Mouse (Mus musculus): ENCODE measurements around the gene Grin2d. TPM values are rescaled to one million over a fixed set of nuclear protein-coding genes. Genes with fewer than 3 reads are reported as not detected.

Grin2d gene
- polyA plus RNA-seq, 1 experiment, result 0.97 TPM

DNA sequence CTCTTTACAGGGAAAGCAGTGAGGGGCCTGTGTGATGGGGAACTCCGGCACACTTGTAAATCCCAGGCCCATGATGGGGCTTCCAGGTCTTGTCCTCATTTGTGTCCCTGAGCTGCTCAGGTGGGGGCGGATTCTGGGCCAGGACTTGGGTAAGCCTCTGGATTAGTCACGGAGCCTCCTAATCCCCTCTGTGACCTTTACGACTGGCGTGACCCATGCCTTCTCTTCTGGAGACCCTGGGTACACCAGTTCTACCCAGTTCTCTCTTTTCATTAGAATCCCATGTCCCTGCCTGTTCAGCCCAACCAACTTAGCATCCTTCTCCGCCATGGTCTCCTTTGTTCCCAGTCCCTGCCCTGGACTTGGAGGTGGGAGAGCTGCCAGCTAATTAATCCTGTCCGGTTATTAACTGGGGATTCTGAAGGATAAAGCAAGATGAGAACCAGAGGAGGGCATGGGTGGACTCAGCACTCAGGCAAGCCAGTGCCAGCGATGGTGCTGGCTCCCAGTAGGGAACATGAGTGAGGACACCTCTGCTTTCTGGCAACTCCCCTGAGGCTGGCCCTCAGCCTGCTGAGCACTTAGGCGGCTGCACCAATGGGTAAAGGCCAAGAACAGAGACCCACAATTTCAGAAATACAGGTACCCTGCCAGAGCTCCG lies 62.7 kb downstream of the Grin2d start:
- Histone ChIP-seq H3K27ac (ENCODE audit: control insufficient read depth, insufficient read depth, low read depth, low read length, poor library complexity) (no peak overlapping the region), H3K4me1 (ENCODE audit: control insufficient read depth, insufficient read depth, low read length) (no peaks in the 10 kb centered on the region), H3K4me3 (replicated peaks; ENCODE audit: control insufficient read depth, low read depth, low read length) (no peak overlapping the region)
- TF ChIP-seq POLR2A (IDR thresholded peaks at IDR 0.05; ENCODE audit: borderline replicate concordance, control insufficient read depth, low read depth, low read length) (no peak), CTCF (IDR thresholded peaks at IDR 0.05; ENCODE audit: control insufficient read depth, insufficient read depth, low read length) (no peak)
- 84% methylated on average over 10 of the region's 10 CpGs for WGBS

DNA sequence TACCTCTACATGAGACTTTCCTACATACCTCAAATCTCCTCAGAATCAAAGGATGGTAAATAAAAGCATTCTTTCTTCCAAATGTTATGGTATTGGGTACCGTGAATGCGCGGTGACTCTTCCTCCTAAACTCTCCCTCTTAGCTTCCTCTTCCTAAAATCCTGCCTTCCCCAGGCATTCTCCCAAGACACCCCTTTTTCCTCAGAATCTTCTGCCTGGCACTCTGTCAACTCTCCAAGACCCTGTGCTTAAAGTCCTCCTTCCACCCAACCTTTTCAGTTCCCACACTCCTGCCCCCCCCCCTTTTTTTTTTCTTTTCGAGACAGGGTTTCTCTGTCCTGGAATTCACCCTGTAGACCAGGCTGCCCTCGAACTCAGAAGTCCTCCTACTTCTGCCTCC lies 63.3 kb downstream of the Grin2d start:
- H3K4me1 ChIP-seq (ENCODE audit: control insufficient read depth, insufficient read depth, low read length), result no peaks in the 10 kb centered on the region
- peak overlapping the region; percentile 16 for H3K4me3 ChIP-seq (replicated peaks; ENCODE audit: control insufficient read depth, low read depth, low read length)
- WGBS, result 3% methylated on average over 5 of the region's 5 CpGs
- TF ChIP-seq CTCF (IDR thresholded peaks at IDR 0.05; ENCODE audit: control insufficient read depth, insufficient read depth, low read length), result no peak
- no peak for TF ChIP-seq POLR2A (IDR thresholded peaks at IDR 0.05; ENCODE audit: borderline replicate concordance, control insufficient read depth, low read depth, low read length)
- H3K27ac ChIP-seq (ENCODE audit: control insufficient read depth, insufficient read depth, low read depth, low read length, poor library complexity), result no peak overlapping the region

DNA sequence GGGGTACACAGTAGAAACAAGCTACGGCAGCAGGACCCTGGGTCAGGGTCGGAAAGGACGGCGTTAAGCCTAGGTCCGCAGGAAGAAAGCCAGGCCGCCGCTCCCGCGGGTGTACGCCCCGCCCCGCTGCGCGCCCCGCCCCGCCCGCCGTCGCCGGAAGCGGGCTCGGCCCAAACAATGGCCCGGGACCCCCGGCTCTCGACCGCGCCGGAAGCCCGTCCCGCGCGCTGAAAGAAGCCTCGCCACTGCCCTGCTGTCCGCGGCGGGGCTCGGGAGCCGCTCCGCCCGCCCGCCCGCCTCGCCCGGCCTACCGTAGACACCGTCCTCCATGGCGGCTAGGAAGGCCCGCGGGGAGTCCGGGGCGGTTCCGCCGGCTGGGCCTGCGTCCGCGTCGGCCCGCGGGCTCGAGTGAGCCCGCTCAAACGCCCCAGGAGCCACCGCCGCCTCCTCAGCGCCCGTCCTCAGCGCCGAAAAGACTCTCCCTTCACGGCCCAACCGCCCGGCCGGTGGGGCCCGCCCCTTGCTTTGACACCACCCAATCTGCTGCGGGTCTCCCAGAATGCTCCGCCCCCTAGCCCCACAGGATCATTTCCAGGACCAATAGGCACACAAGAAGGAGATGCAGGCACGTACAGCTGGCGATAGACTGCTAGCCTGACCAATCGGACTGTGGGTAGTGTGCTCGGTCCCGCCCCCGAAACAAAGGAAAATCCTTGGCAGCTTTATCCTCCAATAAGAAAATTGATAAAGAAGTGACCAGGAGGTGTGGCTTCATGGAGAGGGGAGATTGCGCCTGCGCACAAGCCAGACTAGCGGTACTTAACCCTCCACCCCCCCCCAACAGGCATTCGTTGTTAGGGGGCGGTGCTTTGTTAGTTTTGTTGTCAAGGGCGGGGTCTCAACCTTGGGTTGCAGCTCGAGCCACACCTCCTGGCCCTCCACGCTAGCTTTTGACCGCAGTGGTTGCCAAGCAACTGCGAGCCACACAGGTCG lies 64.1 kb downstream of the Grin2d start, which contains the start of gene Cyth2:
Gene Cyth2, minus strand, starts transcription at position 795 of the 993 bp plus-strand sequence.
- H3K4me1 ChIP-seq (ENCODE audit: control insufficient read depth, insufficient read depth, low read length), result no peaks in the 10 kb centered on the region
- H3K4me3 ChIP-seq (replicated peaks; ENCODE audit: control insufficient read depth, low read depth, low read length), result peak within 1 kb of the TSS; percentile 87
- TF ChIP-seq POLR2A (IDR thresholded peaks at IDR 0.05; ENCODE audit: borderline replicate concordance, control insufficient read depth, low read depth, low read length), result peak; percentile 90
- no peak for TF ChIP-seq CTCF (IDR thresholded peaks at IDR 0.05; ENCODE audit: control insufficient read depth, insufficient read depth, low read length)
- peak within 1 kb of the TSS; percentile 99 for H3K27ac ChIP-seq (ENCODE audit: control insufficient read depth, insufficient read depth, low read depth, low read length, poor library complexity)
- WGBS, result 1% methylated on average over 92 of the region's 92 CpGs

DNA sequence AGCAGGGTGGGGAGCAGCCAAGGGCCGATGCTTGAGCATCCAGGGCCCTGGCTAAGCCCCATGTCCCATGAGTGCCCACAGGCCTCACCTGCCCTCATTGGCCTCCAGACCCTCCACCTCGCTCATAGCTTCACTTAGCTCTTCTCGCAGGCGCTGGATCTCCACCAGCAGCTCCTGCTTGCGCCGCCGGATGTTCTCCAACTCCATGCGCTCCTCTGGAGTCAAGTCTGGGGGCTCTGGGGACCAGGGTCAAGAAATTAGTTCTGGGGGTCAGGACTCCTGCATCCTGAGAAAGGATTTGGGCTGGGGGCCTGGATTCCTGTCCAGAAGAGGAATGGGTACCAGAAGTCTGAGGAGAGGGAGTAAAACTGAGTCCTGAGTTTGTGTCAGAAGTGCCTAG lies 65.3 kb downstream of the Grin2d start:
- no peak overlapping the region for H3K4me3 ChIP-seq (replicated peaks; ENCODE audit: control insufficient read depth, low read depth, low read length)
- H3K27ac ChIP-seq (ENCODE audit: control insufficient read depth, insufficient read depth, low read depth, low read length, poor library complexity), result no peak overlapping the region
- 93% methylated on average over 8 of the region's 8 CpGs for WGBS
- no peaks in the 10 kb centered on the region for H3K4me1 ChIP-seq (ENCODE audit: control insufficient read depth, insufficient read depth, low read length)
- TF ChIP-seq POLR2A (IDR thresholded peaks at IDR 0.05; ENCODE audit: borderline replicate concordance, control insufficient read depth, low read depth, low read length) (no peak), CTCF (IDR thresholded peaks at IDR 0.05; ENCODE audit: control insufficient read depth, insufficient read depth, low read length) (no peak)

DNA sequence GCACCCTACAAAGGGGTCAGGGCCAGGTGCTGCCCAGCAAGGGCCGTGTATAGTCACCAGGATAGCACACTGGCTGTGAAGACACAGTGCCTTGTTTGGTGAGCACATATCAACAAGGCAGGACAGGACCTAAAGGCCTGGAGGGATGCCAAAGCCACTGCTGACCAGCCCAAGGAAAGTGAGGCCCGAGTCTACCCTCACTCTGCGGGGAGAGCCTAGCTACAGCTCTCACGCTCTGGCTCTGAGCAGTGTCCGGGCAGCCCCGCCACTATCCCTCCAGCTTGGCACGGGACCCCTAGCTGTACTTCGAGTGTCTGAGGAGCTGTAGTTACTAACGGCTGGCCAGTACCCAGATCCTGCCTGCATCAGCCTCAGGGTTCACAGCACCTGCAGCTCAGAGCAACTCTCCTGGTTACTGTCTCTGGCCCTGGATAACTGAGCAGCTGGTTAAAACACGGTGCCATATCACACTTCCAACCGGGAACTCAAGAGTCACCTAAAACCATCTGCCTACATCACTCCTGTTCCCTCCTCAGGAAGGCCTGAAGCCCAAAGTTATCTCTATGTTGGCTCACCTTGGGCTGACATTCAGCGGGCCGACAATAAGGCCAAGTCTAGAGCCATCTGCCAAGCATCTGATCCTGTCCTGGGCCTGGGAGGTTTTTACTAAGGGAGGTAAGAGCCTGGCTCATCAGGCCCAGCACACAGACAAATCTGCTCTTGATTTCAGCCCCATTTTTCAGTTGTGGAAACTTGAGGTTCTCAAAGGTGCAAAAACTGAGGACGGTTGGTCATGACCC lies 68.7 kb downstream of the Grin2d start:
- Histone ChIP-seq H3K4me1 (ENCODE audit: control insufficient read depth, insufficient read depth, low read length) (no peaks in the 10 kb centered on the region), H3K4me3 (replicated peaks; ENCODE audit: control insufficient read depth, low read depth, low read length) (no peak overlapping the region), H3K27ac (ENCODE audit: control insufficient read depth, insufficient read depth, low read depth, low read length, poor library complexity) (no peak overlapping the region)
- 88% methylated on average over 14 of the region's 14 CpGs for WGBS
- no peak for TF ChIP-seq POLR2A (IDR thresholded peaks at IDR 0.05; ENCODE audit: borderline replicate concordance, control insufficient read depth, low read depth, low read length)
- TF ChIP-seq CTCF (IDR thresholded peaks at IDR 0.05; ENCODE audit: control insufficient read depth, insufficient read depth, low read length), result no peak

DNA sequence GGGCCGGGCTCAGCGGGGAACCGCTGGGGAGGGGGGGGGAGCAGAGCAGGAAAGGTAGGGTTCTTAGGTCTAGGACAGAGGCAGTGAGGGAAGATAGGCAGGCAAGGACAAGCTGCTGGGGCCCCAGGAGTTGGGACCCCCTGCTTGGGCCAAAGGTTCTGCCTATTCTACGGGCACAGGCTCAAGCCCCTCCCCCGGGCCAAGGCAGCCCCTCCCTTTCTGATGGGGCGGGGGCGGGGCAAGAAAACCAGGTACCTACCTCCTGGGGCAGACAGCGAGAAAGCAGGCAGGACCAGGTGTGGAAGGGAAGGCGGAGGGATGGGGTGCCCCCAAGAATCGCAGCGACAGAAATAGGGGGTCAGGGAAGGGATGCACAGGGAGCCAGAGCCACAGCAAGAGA lies 69.7 kb downstream of the Grin2d start:
- Histone ChIP-seq H3K27ac (ENCODE audit: control insufficient read depth, insufficient read depth, low read depth, low read length, poor library complexity) (no peak overlapping the region), H3K4me3 (replicated peaks; ENCODE audit: control insufficient read depth, low read depth, low read length) (no peak overlapping the region), H3K4me1 (ENCODE audit: control insufficient read depth, insufficient read depth, low read length) (no peaks in the 10 kb centered on the region)
- WGBS, result 85% methylated on average over 11 of the region's 11 CpGs
- TF ChIP-seq POLR2A (IDR thresholded peaks at IDR 0.05; ENCODE audit: borderline replicate concordance, control insufficient read depth, low read depth, low read length) (no peak), CTCF (IDR thresholded peaks at IDR 0.05; ENCODE audit: control insufficient read depth, insufficient read depth, low read length) (no peak)

DNA sequence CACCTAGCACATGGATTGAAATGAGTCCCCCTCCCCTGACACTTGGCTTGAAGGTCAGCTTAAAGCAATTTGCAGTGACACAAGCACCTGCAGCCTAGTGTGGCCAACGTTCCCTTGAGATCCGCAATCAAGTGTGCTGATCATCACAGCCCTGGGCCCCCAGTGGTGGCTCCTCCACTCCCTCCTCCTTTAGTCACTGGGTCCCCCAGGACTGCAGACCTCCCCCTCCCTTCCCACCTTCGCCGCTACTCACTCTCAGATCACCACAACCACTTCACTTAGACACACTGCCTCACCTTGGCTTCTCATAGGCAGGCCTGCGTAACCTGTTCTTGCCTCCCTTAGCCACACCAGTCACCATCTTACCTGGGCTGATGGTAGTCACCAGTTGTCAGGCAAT lies 72.2 kb downstream of the Grin2d start:
- WGBS, result 78% methylated on average over 5 of the region's 5 CpGs
- no peak for TF ChIP-seq POLR2A (IDR thresholded peaks at IDR 0.05; ENCODE audit: borderline replicate concordance, control insufficient read depth, low read depth, low read length)
- TF ChIP-seq CTCF (IDR thresholded peaks at IDR 0.05; ENCODE audit: control insufficient read depth, insufficient read depth, low read length), result no peak
- Histone ChIP-seq H3K27ac (ENCODE audit: control insufficient read depth, insufficient read depth, low read depth, low read length, poor library complexity) (no peak overlapping the region), H3K4me1 (ENCODE audit: control insufficient read depth, insufficient read depth, low read length) (peaks cover 1% of the 10 kb centered on the region), H3K4me3 (replicated peaks; ENCODE audit: control insufficient read depth, low read depth, low read length) (no peak overlapping the region)
